Mouse (Mus musculus) granulocyte monocyte progenitor cell, adult 5-6 weeks (primary cell): ENCODE measurements around the gene Kcnk13. TPM values are rescaled to one million over a fixed set of nuclear protein-coding genes. Genes with fewer than 3 reads are reported as not detected.
A peak's percentile ranks its signal among the peaks of the same experiment; 100 is the strongest.

ENCODE experiments used
- ATAC-seq: replicated peaks from 2 replicates; pipeline ENCODE4 v1.8.0; 2016; ENCODE audit warnings: mild to moderate bottlenecking, moderate TSS enrichment, inconsistent platforms; ENCODE audit not compliant: poor library complexity, severe bottlenecking
- total RNA-seq, 2 experiments: library from RNA; stranded (forward) in 1 of 2; stranded (reverse) in 1 of 2; fragments of 200-712, 200-1000 nt in 1 of 2; fragments of >200 nt in 1 of 2; fragmentation: Nextera tagmentation in 1 of 2; gene quantifications; 2 replicates each; pipeline ENCODE4 v1.2.3; 2014 to 2017

Gene Kcnk13
- 1.2 TPM in 2 replicates for total RNA-seq (2014; fragmentation: Nextera tagmentation)
- 0.15 and 0.65 TPM in 2 replicates for total RNA-seq (2017)

DNA sequence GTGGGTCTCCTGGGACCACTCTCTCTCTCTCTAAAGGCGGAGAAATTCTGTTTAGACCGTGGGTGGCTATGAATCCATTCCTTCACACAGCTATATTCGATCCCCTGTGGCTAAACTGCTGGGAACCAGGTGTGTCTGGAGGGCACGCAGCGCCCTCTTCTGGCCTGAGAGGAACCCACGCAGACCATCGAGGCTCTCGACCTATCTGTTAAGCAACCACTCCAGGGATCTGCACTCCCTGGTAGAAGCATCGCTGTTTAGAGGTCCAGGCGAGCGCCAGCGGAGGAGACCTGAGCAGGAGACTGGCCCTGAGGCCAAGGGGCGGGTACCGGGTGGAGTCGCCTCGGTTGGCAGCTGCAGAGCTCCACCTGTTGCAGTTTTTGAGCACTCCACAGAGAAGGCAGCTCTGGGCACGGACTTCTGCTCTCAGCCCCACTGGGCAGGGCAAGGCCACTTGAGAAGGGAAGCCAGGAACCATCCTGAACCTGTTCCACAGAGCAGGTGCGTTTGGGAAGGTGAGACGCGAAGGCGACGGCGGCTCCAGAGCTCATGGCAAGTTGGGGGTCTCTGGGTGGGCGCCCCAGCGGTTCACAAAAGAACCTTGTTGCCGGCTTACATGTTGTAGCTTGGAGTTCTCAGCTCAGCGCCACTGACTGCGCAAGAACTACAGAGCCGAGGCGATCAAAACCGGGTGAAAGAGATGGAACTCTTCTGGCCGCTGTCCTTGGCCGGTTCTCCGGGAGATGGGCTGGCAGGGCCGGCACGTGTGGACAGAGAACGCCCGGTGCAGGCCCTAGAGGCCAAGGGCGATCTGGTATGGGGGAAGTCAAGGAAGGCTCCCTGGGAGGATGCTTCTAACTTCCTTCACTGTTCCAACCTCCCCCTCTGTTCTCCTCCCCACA is at the start of gene Kcnk13:
TSS of gene Kcnk13 (plus strand) at position 199 of the 902 bp plus-strand sequence.
- peak; percentile 57 for ATAC-seq

- ATAC-seq = no peak
These were observed 46.4 kb upstream of the Kcnk13 start for GRCm38 (mm10) chr12:99917800-99918427.

GRCm38 (mm10) chr12:99919636-99920035 is 44.7 kb upstream of the Kcnk13 start:
- ATAC-seq = no peak

GRCm38 (mm10) chr12:99921045-99921444 is 43.3 kb upstream of the Kcnk13 start:
- ATAC-seq = peak; percentile 52; the same call in 1 of the 2 replicates

DNA sequence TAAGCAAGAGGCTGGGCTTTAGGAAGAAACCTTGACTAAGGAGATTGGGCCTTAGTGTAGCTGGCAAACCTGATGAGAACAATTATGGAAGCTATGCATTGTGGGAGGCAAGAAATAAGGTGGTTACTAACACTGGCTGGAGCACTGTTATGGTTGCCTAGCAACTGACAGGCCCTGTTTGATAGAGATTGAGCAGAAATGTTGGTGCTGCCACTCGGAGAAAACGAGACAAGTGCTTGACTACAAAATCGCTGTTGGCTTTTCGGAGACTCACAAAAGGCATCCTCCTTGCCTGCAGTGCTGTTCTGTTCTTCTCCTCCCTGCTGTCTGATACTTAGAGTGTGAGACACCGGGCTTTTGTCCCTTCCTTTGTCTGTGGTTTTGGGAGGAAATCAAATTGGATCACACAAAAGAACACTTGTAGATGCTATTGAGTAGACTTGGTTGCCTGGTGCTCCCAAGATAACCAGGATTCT is 41.1 kb upstream of the Kcnk13 start:
- ATAC-seq = no peak

- no peak for ATAC-seq
These were observed 40.6 kb upstream of the Kcnk13 start for GRCm38 (mm10) chr12:99923703-99924102.

GRCm38 (mm10) chr12:99928311-99928710 is 36.0 kb upstream of the Kcnk13 start:
- no peak for ATAC-seq

DNA sequence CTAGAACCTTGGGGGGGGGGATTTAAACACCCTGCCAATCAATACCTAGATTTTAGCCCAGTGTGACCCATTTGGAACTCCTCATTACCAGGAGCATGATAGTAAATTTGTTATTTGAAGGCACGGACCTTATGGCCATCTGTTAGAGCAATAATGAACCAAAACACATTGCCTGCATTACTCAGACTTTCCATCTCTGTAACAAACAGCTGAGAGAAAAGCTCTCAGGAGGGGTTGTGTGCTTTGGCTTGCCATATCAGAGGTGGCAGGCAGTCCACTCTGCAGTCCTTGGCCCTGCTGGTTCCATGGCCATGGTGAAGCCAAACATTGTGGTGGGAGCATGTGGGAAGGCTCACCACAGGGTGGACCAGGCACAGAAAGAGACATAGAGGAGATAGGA is 35.1 kb upstream of the Kcnk13 start:
- no peak for ATAC-seq

DNA sequence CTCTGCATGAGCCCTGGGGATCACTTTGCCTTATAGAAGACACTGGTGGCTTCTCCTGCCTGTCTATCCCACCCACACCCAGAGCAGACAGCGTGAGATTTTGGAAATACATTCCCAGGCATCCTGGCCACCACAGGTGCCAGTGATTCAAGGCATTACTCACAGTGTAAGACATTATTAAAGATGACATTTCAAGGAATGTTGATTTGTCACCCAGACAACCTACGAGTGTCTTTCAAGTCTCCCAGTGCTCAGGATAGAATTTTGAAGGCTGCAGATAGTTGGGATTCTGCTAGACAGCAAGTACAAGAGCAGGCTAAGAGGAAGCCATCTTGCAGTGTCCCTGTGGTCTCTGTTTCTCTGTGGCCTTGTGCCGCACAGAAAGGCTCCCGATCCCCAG is 32.1 kb upstream of the Kcnk13 start:
- no peak for ATAC-seq

GRCm38 (mm10) chr12:99933630-99934029 is 30.7 kb upstream of the Kcnk13 start:
- ATAC-seq = no peak

- no peak for ATAC-seq
These were observed 28.9 kb upstream of the Kcnk13 start for GRCm38 (mm10) chr12:99935403-99935802.

DNA sequence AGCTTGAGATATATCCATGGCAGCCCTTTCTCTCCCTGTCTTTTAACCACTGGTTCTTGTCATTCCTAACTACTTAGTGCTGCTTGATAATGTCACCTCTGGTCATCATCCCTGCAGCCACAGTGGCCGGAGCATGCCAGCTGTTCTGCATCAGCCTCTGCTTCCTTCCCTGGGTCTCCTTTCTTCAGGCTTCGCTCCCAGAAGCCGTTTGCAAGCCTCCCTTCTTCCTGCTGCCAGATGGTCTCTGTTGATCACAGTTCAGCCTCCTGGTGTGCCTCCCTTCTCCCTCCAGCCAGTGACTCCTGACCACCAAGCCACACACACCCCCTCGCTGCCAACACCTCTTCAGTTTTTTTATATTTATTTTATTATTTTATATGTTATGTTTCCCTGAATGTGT is 25.8 kb upstream of the Kcnk13 start:
- no peak for ATAC-seq

DNA sequence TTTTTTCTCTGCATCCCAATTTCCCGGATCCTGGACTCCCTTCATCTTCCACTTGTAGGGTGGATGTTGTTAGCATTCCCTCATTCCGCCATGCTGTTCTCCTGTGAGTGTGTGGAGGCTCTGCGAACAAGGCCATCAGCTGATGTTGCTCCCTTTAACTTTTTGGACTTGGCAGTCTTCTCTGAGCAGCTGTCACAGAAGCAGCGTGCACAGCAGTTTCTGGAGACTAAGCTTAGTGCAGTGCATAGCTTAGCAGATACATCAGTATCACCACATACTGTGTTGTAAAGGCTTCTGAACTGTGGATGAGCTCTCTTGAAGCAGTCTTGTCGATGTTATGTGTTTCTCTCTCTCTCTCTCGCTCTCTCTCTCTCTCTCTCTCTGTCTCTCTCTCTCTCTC is 25.1 kb upstream of the Kcnk13 start:
- no peak for ATAC-seq

GRCm38 (mm10) chr12:99940704-99941103 is 23.6 kb upstream of the Kcnk13 start:
- ATAC-seq = no peak

- ATAC-seq = peak; percentile 88
These were observed 21.9 kb upstream of the Kcnk13 start for GRCm38 (mm10) chr12:99942441-99942840.

DNA sequence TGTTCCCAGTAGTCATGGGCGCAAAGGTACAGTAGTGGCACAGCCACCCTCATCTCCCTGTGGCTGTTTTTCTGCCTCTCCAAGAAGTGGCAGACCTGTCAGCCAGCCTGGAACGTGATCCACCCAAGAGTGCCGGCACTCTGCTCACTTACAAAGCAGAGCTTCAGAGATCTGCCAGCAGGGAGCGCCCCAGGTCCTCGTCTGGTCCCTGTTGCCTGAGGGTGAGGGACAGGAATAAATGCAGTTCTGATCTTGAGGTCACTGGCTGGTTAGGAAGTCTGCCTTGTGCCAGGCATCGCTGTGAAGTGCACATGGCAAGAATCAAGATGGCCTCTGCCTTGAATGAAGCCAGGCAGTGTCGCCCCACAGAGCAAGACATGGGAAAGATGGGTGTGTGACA is 11.4 kb upstream of the Kcnk13 start:
- ATAC-seq = peak; percentile 32

GRCm38 (mm10) chr12:99956411-99956810 is 7.9 kb upstream of the Kcnk13 start:
- ATAC-seq = peak; percentile 93

GRCm38 (mm10) chr12:99958068-99959060 is 5.9 kb upstream of the Kcnk13 start:
- ATAC-seq = no peak

DNA sequence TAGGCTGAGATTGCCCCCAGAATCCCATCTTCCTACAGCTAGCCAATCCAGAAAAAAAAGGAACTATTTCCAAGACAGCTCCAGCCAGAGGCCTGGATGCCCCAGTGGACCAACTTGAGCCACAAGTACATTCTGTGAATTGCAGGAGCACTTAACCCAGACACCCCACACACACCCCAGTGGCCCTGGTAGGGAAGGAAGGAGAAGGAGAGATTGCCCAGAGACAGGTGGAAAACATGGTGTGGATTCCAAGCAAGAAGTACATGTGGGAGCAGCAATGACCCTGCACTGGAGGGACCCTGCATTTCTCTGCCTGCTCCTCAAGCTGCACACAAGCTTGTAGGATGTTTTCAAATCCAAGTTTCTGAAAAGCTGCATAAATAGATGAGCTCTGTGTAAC is 5.0 kb upstream of the Kcnk13 start:
- no peak for ATAC-seq

DNA sequence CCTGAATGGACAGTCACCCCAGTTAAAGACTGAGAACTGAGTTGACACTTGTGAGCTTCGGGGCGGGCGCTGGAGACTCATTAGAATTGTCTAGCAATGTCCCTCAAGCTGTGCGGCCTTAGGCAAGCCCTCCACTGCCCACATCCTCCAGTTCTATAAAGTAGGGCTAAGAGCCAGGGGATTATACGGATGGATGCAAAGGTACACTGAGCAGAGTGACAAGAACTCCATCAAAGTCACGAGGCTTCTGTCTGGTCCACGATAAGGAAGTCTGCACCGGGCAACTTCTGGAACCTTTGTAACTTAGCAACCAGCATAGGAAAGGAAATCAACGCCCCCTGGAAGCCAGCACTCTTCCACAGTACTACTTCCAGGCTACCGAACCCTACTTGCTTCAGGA is 4.4 kb upstream of the Kcnk13 start:
- ATAC-seq = no peak
